Mouse (Mus musculus): ENCODE measurements around the gene St6galnac6. TPM values are rescaled to one million over a fixed set of nuclear protein-coding genes. Genes with fewer than 3 reads are reported as not detected.
A peak's percentile ranks its signal among the peaks of the same experiment; 100 is the strongest.

Gene St6galnac6
- polyA plus RNA-seq, 1 experiment from 2014 or later = 26.9 TPM

DNA sequence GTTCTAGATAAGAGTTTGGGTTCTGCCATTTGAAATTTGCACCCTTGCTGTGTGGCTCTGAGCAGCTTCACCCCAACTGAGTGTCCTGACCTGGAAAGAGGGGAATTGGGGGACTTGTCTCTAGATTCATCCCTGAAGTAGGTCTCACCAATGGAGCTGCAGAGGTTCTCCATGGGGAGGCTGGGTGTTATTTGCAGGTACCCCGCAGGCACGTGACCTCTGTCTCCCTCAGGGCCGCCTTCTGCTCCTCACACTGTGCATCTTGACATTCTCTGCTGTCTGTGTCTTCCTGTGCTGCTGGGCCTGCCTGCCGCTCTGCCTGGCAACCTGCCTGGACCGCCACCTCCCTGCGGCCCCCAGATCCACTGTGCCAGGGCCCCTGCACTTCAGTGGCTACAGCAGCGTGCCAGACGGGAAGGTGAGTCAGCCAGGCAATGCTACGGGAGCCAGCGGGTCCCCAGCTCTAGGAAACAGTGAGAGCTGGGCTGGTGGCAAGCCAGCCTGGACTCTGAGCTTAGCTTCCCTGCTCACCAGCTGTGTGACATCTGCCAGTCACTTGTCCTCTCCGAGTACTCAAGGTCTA, 10.2 kb upstream of the St6galnac6 start:
- Histone ChIP-seq H3K4me1 (peaks cover 24% of the 10 kb centered on the region), H3K4me3 (no peak overlapping the region), H3K36me3 (replicated peaks) (no peaks in the 10 kb centered on the region), H3K27me3 (replicated peaks) (no peaks in the 10 kb centered on the region), H3K4me2 (no peak overlapping the region), H3K9me3 (no peaks in the 10 kb centered on the region), H3K9ac (no peak overlapping the region), H3K27ac (no peak overlapping the region)
- no peak for ATAC-seq (replicated peaks)
- WGBS = 62% methylated on average over 11 of the region's 11 CpGs

DNA sequence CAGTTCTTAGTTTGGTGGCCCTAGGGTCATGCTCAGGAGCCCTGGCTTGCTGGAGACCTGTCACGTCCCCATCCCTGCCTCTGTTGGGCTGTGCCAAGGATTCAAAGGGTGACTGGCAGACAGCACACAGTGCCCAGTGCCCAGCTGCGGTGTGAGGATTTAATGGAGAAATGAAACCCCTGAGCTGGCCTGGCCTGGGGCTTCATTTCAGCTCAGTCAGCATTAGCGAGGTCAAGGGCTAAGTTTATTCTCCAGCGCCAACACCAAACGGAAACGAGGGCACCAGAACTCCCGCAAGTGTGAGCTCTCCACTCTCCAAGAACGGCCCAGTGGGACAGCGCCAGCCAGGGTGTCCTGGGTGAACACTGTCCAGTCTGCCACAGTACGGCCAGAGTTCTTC, 9.3 kb upstream of the St6galnac6 start:
- no peak for ATAC-seq (replicated peaks)
- peaks cover 24% of the 10 kb centered on the region for H3K4me1 ChIP-seq
- H3K27ac ChIP-seq = no peak overlapping the region
- no peaks in the 10 kb centered on the region for H3K9me3 ChIP-seq
- H3K4me3 ChIP-seq = no peak overlapping the region
- H3K36me3 ChIP-seq (replicated peaks) = no peaks in the 10 kb centered on the region
- WGBS = 83% methylated on average over 10 of the region's 10 CpGs
- H3K9ac ChIP-seq = no peak overlapping the region
- H3K4me2 ChIP-seq = no peak overlapping the region
- no peaks in the 10 kb centered on the region for H3K27me3 ChIP-seq (replicated peaks)

DNA sequence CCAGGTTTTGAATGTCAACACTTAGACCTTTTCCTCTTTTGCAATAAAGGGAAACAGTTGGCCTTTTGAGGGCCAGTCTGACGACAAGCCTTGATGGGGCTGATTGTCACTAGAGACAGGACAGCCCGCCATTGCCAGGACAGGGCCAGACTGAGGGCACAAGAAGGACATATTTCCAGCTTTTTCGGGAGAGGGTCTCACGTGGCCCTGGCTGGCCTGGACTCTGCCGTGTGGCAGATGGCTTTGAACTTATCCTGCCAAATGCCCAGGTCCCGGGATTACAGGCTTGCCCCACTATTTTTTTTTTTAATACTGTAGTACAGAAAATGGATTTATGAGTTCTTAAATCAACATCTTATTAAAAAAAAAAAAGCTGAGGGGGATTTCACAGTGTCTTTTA, 8.3 kb upstream of the St6galnac6 start:
- H3K4me3 ChIP-seq = no peak overlapping the region
- no peaks in the 10 kb centered on the region for H3K9me3 ChIP-seq
- no peak overlapping the region for H3K9ac ChIP-seq
- no peaks in the 10 kb centered on the region for H3K27me3 ChIP-seq (replicated peaks)
- H3K36me3 ChIP-seq (replicated peaks) = no peaks in the 10 kb centered on the region
- H3K27ac ChIP-seq = no peak overlapping the region
- 77% methylated on average over 6 of the region's 6 CpGs for WGBS
- H3K4me1 ChIP-seq = peaks cover 23% of the 10 kb centered on the region
- no peak overlapping the region for H3K4me2 ChIP-seq
- ATAC-seq (replicated peaks) = no peak

DNA sequence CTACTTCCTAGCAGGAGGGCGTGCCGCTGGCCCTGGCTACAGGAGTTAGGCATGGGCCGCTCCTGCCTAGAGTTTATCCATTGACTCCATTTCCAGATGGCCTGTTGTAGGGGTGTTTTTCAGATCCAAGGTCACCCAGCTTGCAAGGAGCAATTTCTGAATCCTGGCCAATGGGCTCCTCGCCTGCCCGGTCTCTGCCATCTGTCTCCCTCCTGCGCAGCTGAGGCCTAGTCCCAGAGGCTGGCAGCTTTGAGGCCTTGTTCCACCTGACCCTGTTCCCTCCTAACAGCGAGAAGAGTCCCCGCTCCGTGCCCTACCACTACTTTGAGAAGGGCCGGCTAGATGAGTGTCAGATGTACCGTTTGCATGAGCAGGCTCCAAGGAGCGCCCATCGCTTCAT, 2.8 kb upstream of the St6galnac6 start:
- Histone ChIP-seq H3K27ac (no peak overlapping the region), H3K4me2 (no peak overlapping the region), H3K9me3 (no peaks in the 10 kb centered on the region), H3K36me3 (replicated peaks) (no peaks in the 10 kb centered on the region), H3K4me3 (no peak overlapping the region), H3K4me1 (no peaks in the 10 kb centered on the region), H3K9ac (no peak overlapping the region), H3K27me3 (replicated peaks) (no peaks in the 10 kb centered on the region)
- ATAC-seq (replicated peaks) = no peak
- WGBS = 83% methylated on average over 13 of the region's 13 CpGs

DNA sequence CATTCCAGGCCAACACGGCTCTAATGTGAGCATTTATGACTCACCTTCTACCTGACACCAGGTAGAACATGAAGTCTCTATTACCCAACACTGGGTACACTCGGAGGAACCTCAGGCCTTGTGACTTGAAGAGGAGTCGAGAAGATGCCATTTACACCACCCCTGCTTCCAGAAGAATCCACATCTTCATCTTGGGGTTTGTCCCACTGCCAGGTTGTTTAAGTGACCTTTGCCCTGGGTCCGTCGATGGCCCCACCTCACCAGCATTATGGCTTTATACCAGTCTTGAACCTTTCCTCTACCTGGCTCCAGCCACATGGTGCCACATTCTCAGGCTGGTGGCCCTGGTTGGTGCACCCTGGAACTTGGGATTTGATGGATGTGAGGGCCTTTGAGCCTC, 2.3 kb upstream of the St6galnac6 start:
- no peaks in the 10 kb centered on the region for H3K9me3 ChIP-seq
- H3K27ac ChIP-seq = no peak overlapping the region
- ATAC-seq (replicated peaks) = no peak
- no peaks in the 10 kb centered on the region for H3K36me3 ChIP-seq (replicated peaks)
- WGBS = 94% methylated on average over 5 of the region's 5 CpGs
- no peaks in the 10 kb centered on the region for H3K4me1 ChIP-seq
- H3K4me3 ChIP-seq = no peak overlapping the region
- H3K27me3 ChIP-seq (replicated peaks) = no peaks in the 10 kb centered on the region
- H3K9ac ChIP-seq = no peak overlapping the region
- no peak overlapping the region for H3K4me2 ChIP-seq

DNA sequence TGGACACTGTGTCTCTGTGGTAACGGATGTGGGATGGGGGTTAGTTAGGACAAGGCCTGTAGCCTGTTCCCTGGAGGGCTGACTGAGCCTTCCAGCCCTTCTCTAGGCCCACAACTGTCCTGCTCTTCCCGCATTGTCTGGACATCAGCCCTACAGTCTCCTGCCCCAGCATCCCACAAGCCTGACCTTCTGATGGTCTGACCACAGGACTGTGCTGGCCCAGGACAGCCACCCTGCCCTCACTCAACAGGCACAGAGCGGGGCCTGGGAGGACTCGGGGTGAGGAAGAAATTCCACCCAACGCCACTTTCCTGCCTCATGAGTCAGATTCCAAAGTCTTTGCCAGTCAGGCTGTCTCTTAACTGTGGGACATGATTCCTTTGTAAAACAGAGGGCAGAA, 1.8 kb upstream of the St6galnac6 start:
- no peaks in the 10 kb centered on the region for H3K9me3 ChIP-seq
- H3K9ac ChIP-seq = no peak overlapping the region
- H3K27ac ChIP-seq = no peak overlapping the region
- no peaks in the 10 kb centered on the region for H3K36me3 ChIP-seq (replicated peaks)
- H3K27me3 ChIP-seq (replicated peaks) = no peaks in the 10 kb centered on the region
- no peak for ATAC-seq (replicated peaks)
- 0 out of 2 replicates have a peak, but pooled peaks cover 4% of the 10 kb centered on the region for H3K4me1 ChIP-seq
- no peak overlapping the region for H3K4me3 ChIP-seq
- H3K4me2 ChIP-seq = no peak overlapping the region
- 90% methylated on average over 5 of the region's 5 CpGs for WGBS

DNA sequence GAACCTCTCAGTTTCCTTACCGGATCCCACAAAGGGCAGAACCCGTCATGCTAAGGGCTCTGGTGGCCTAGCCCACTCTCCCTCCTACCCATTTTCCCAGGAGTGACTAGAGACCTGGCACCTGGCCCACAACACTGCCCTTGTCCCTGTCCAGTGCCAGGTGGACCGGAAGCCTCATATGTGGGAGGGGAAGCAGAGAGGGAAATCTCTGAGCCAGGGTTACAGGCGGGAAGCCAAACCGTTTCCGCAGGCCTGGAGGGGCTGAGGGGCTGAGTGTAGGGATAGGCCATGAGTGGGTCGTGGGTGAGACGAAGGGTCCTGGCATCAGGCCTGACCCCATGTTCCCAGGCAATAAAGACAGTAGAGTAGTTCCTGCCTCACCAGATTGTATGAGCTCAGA, 1.0 kb upstream of the St6galnac6 start:
- Histone ChIP-seq H3K4me2 (no peak overlapping the region), H3K27ac (no peak overlapping the region), H3K9me3 (no peaks in the 10 kb centered on the region), H3K36me3 (replicated peaks) (no peaks in the 10 kb centered on the region), H3K4me3 (no peak overlapping the region), H3K9ac (no peak overlapping the region), H3K27me3 (replicated peaks) (no peaks in the 10 kb centered on the region), H3K4me1 (0 out of 2 replicates have a peak, but pooled peaks cover 5% of the 10 kb centered on the region)
- ATAC-seq (replicated peaks) = no peak
- 86% methylated on average over 8 of the region's 8 CpGs for WGBS

DNA sequence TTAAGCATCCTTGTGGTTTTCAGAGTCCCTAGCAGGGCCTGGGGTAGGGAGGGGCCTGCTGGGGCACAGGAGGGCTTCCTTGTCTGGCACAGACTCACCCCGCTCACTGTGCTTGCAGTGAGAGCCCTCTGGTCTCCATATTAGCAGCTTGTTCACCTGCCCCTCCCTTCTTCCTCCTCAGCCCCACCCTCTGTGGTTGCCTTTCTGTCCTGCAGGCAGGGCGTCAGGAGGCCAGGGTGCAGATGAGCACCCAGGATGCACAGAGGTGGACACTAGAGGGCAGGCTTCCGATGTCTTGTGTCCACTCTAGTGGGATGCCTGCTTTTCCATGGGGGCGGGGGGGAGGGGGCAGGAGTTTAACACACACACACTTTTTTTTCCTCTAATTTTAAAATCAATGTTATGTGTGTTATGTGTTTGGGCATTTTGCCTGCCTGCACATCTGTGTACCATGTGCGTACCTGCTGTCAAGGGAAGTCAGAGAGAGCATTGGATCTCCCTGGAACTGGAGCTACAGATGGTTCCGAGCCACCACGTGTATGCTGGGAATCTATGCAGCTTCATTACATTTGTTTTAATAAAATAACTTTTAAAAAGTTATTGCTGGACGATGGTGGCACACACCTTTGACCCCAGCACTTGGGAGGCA, 2.0 kb downstream of the St6galnac6 start:
- 0 out of 2 replicates have a peak, but pooled peaks cover 5% of the 10 kb centered on the region for H3K4me1 ChIP-seq
- no peaks in the 10 kb centered on the region for H3K9me3 ChIP-seq
- no peak overlapping the region for H3K27ac ChIP-seq
- no peaks in the 10 kb centered on the region for H3K36me3 ChIP-seq (replicated peaks)
- H3K9ac ChIP-seq = no peak overlapping the region
- ATAC-seq (replicated peaks) = no peak
- H3K27me3 ChIP-seq (replicated peaks) = no peaks in the 10 kb centered on the region
- H3K4me2 ChIP-seq = no peak overlapping the region
- H3K4me3 ChIP-seq = no peak overlapping the region
- 39% methylated on average over 8 of the region's 8 CpGs for WGBS

DNA sequence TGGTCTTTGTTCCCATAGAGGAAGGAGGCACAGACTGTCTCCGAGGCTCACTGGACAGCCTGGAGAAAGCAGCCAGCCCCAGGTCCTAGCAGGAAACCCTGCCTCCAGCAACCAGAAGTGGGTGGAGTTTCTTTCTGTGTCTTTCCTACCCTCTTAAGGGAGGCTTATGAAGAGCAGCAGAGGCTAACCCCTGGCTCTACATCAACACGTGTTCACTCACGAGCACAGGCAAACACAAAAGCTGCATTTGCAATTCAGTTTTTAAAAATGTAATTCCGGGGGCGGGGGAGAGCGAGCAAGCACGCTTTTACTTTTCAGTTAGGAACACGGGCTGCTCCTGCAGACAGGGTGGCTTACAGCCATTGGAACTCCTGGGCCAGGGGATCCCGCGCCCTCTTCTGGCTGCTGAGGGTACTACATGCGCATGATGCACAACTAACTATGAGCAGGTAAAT, 3.1 kb downstream of the St6galnac6 start:
- H3K4me1 ChIP-seq = peaks cover 15% of the 10 kb centered on the region
- H3K9ac ChIP-seq = no peak overlapping the region
- H3K27ac ChIP-seq = no peak overlapping the region
- no peak for ATAC-seq (replicated peaks)
- peak overlapping the region; percentile 38 for H3K4me2 ChIP-seq
- no peaks in the 10 kb centered on the region for H3K36me3 ChIP-seq (replicated peaks)
- WGBS = under 1% methylated on average over 11 of the region's 11 CpGs
- H3K4me3 ChIP-seq = peak overlapping the region; percentile 16; the same call in 1 of the 2 replicates
- no peaks in the 10 kb centered on the region for H3K9me3 ChIP-seq
- H3K27me3 ChIP-seq (replicated peaks) = no peaks in the 10 kb centered on the region

DNA sequence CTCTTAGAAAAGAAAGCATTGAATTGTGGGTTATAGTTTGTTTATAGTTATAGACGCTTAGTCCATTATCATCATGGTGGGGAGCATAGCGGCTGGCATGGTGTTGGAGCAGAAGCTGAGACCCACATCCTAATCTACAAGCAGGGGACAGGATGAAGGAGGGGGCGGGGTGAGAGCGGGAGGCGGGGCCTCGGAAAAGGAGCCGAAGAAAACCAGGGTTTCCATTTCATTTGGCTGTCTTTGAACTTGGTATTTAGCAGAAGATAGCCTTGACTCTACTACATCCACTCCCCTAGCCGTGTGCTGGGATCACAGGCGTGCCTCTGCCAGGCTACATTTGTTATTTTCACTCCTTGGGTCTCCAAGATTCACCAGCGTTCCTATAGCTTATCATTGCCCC, 5.1 kb downstream of the St6galnac6 start:
- H3K9me3 ChIP-seq = no peaks in the 10 kb centered on the region
- no peak overlapping the region for H3K4me3 ChIP-seq
- no peaks in the 10 kb centered on the region for H3K36me3 ChIP-seq (replicated peaks)
- H3K4me1 ChIP-seq = peaks cover 27% of the 10 kb centered on the region
- no peak overlapping the region for H3K27ac ChIP-seq
- H3K4me2 ChIP-seq = no peak overlapping the region
- whole genome bisulfite sequencing = 50% methylated on average over 10 of the region's 10 CpGs
- no peak for ATAC-seq (replicated peaks)
- H3K9ac ChIP-seq = no peak overlapping the region
- no peaks in the 10 kb centered on the region for H3K27me3 ChIP-seq (replicated peaks)

DNA sequence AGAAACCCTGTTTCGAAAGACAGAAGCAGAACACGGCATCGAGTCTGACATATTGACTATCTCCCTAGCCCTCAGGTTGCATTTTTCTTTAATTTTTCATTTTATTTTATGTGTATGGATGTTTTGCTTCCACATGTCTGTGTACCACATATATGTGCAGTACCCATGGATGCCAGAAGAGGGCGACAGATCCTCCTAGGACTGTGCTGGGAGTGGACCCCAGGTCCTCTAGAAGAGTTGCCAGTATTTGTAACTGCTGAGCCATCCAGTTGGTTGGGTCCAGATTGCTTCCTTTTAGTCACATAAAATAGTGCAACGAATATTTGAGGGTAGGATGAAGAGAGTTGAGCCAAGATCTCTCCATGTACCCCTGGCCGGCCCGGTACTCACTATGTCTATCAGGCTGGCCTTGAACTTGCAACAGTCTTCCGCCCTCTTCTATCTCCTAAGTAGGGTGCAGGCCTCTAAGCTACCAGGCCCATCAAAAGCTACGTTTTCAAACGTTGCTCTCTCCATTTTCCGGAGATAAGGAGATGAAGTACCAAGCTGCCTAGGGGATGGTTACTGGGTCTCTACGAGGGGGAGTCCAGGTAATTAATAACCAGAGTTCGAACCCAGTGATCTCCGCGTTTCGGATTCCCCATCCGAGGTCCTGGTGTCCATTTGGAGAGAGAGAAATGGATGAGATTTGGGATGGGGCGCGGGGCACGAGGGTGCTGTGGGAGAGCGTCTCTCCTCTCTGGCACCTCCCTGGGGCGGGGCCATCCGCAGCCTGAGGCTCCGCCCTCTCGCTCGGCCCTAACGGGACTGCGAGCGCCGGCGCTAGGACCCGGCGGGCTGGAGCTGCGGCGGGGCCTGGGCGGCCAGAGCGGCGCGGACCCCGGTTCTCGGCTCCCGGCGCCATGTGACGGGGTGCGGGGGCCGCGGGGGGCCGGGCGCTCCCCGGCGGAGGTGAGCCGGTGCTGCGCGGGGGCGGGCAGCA, 6.9 kb downstream of the St6galnac6 start:
- Histone ChIP-seq H3K9ac (peak overlapping the region; percentile 81), H3K27ac (peak overlapping the region; percentile 27; the same call in 1 of the 2 replicates), H3K36me3 (replicated peaks) (no peaks in the 10 kb centered on the region), H3K4me1 (peaks cover 32% of the 10 kb centered on the region), H3K9me3 (no peaks in the 10 kb centered on the region), H3K27me3 (replicated peaks) (no peaks in the 10 kb centered on the region), H3K4me3 (peak overlapping the region; percentile 71), H3K4me2 (peak overlapping the region; percentile 90)
- WGBS = 11% methylated on average over 55 of the region's 55 CpGs
- ATAC-seq (replicated peaks) = peak; percentile 86

DNA sequence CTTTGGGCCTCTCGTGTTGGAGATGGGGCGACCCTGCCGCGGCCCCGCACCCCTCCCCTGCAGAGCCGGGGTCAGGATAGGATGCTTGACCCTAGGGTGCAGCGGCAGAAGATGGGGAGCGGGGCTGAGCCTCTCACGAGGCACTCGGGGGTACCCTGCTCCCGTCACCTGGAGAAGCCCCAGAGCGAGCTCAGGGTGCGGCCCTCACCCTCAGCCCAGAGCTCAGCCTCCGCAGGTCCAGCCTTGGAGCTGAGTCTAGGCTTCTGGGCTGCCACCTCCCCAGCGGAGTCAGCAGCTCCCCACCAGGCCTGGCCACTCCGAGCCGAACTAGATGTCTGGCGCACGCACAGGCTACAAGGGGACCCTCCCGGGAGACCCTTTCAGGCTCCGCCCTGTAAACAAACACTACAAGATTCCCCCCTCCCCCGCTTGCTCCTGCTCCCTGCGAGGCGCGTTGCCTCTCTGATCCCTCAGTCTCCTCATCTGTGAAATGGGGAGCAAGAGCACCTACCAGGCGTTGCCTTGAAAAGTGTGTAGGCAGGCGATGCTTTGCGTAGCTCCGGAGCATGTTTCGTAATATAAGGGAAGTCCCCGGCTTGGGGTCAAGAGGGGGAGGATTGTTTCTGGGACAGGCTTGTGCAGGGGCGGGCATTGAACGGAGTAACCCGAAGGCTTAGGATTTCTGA, 7.9 kb downstream of the St6galnac6 start:
- Histone ChIP-seq H3K9me3 (no peaks in the 10 kb centered on the region), H3K4me2 (peak overlapping the region; percentile 90), H3K27ac (peak overlapping the region; percentile 27; the same call in 1 of the 2 replicates), H3K4me3 (peak overlapping the region; percentile 71), H3K4me1 (peaks cover 31% of the 10 kb centered on the region), H3K9ac (peak overlapping the region; percentile 81), H3K36me3 (replicated peaks) (no peaks in the 10 kb centered on the region), H3K27me3 (replicated peaks) (no peaks in the 10 kb centered on the region)
- peak; percentile 69 for ATAC-seq (replicated peaks)
- 5% methylated on average over 34 of the region's 34 CpGs for WGBS
